Mouse (Mus musculus): Measurements from ENCODE around the gene Slc17a2. TPM values are rescaled to one million over a fixed set of nuclear protein-coding genes. Genes with fewer than 3 reads are reported as not detected.

Slc17a2 gene
- polyA plus RNA-seq, 1 experiment from 2014 or later = not detected

GRCm38 (mm10) chr13:23867405-23867804 lies 60.6 kb downstream of the Slc17a2 start, which contains the start of gene Slc17a1:
Gene Slc17a1, plus strand, starts transcription at chr13:23867750.
- ATAC-seq (ENCODE audit: low FRiP score) = no peak
- no peak for DNase-seq (ENCODE audit: low spot score)

GRCm38 (mm10) chr13:23868790-23869533 lies 62.2 kb downstream of the Slc17a2 start:
- H3K27me3 ChIP-seq (ENCODE audit: control insufficient read depth, insufficient read depth, low read length) = no peaks in the 10 kb centered on the region
- ATAC-seq (ENCODE audit: low FRiP score) = no peak
- WGBS = 90% methylated on average over 8 of the region's 8 CpGs
- no peak overlapping the region for H3K9ac ChIP-seq
- no peak for DNase-seq (ENCODE audit: low spot score)
- no peaks in the 10 kb centered on the region for H3K36me3 ChIP-seq (replicated peaks; ENCODE audit: control insufficient read depth, insufficient read depth)
- H3K27ac ChIP-seq = no peak overlapping the region
- no peaks in the 10 kb centered on the region for H3K4me1 ChIP-seq (replicated peaks; ENCODE audit: control insufficient read depth, insufficient read depth, low read length)
- no peak overlapping the region for H3K4me3 ChIP-seq (replicated peaks; ENCODE audit: low read length)
- no peak overlapping the region for H3K4me2 ChIP-seq (replicated peaks)
- no peaks in the 10 kb centered on the region for H3K9me3 ChIP-seq (ENCODE audit: control insufficient read depth, low read length)

More at GRCm38 (mm10) chr13:23867405-23867804, 60.6 kb downstream of the Slc17a2 start, which contains the start of gene Slc17a1:
- no peaks in the 10 kb centered on the region for H3K4me1 ChIP-seq (replicated peaks; ENCODE audit: control insufficient read depth, insufficient read depth, low read length)
- no peak within 1 kb of the TSS for H3K4me2 ChIP-seq (replicated peaks)
- H3K27ac ChIP-seq = no peak within 1 kb of the TSS
- H3K36me3 ChIP-seq (replicated peaks; ENCODE audit: control insufficient read depth, insufficient read depth) = no peaks in the 10 kb centered on the region
- H3K27me3 ChIP-seq (ENCODE audit: control insufficient read depth, insufficient read depth, low read length) = no peaks in the 10 kb centered on the region
- no peak within 1 kb of the TSS for H3K4me3 ChIP-seq (replicated peaks; ENCODE audit: low read length)
- no peak within 1 kb of the TSS for H3K9ac ChIP-seq
- no peaks in the 10 kb centered on the region for H3K9me3 ChIP-seq (ENCODE audit: control insufficient read depth, low read length)
- WGBS = 91% methylated on average over 7 of the region's 7 CpGs

GRCm38 (mm10) chr13:23869996-23870395 lies 63.2 kb downstream of the Slc17a2 start:
- Histone ChIP-seq H3K9me3 (ENCODE audit: control insufficient read depth, low read length) (no peaks in the 10 kb centered on the region), H3K4me2 (replicated peaks) (no peak overlapping the region), H3K27me3 (ENCODE audit: control insufficient read depth, insufficient read depth, low read length) (no peaks in the 10 kb centered on the region), H3K4me3 (replicated peaks; ENCODE audit: low read length) (no peak overlapping the region), H3K36me3 (replicated peaks; ENCODE audit: control insufficient read depth, insufficient read depth) (no peaks in the 10 kb centered on the region), H3K27ac (no peak overlapping the region), H3K9ac (no peak overlapping the region), H3K4me1 (replicated peaks; ENCODE audit: control insufficient read depth, insufficient read depth, low read length) (no peaks in the 10 kb centered on the region)
- DNase-seq (ENCODE audit: low spot score) (no peak), ATAC-seq (ENCODE audit: low FRiP score) (no peak)
- 85% methylated on average over 3 of the region's 3 CpGs for WGBS

GRCm38 (mm10) chr13:23873141-23873540 lies 66.3 kb downstream of the Slc17a2 start:
- whole genome bisulfite sequencing = 86% methylated on average over 5 of the region's 5 CpGs
- no peak for DNase-seq (ENCODE audit: low spot score)
- Histone ChIP-seq H3K27ac (no peak overlapping the region), H3K36me3 (replicated peaks; ENCODE audit: control insufficient read depth, insufficient read depth) (no peaks in the 10 kb centered on the region), H3K27me3 (ENCODE audit: control insufficient read depth, insufficient read depth, low read length) (no peaks in the 10 kb centered on the region), H3K9me3 (ENCODE audit: control insufficient read depth, low read length) (no peaks in the 10 kb centered on the region), H3K4me2 (replicated peaks) (no peak overlapping the region), H3K9ac (no peak overlapping the region), H3K4me1 (replicated peaks; ENCODE audit: control insufficient read depth, insufficient read depth, low read length) (no peaks in the 10 kb centered on the region), H3K4me3 (replicated peaks; ENCODE audit: low read length) (no peak overlapping the region)
- no peak for ATAC-seq (ENCODE audit: low FRiP score)

Other genes starting within 250 kb of the Slc17a2 start
- gene Hist1h3e, start 244.6 kb upstream of the Slc17a2 start, polyA plus RNA-seq (2014; fragmentation: Nextera tagmentation; extraction: Ambion mirVana) = 1.5 and 3.1 TPM in 2 replicates
- 21.8 and 22.5 TPM in 2 replicates for gene Hist1h2ae, start 235.8 kb upstream of the Slc17a2 start, polyA plus RNA-seq (2014; fragmentation: Nextera tagmentation; extraction: Ambion mirVana)
- gene Hist1h2bg, start 235.6 kb upstream of the Slc17a2 start, polyA plus RNA-seq (2014; fragmentation: Nextera tagmentation; extraction: Ambion mirVana) = 0.94 and 2.3 TPM in 2 replicates
- gene Hist1h2bf, start 232.8 kb upstream of the Slc17a2 start, polyA plus RNA-seq (2014; fragmentation: Nextera tagmentation; extraction: Ambion mirVana) = 0.91 and 1.8 TPM in 2 replicates
- 0.77 TPM in 1 of 2 replicates, not detected in the other for gene Hist1h2ad, start 232.6 kb upstream of the Slc17a2 start, polyA plus RNA-seq (2014; fragmentation: Nextera tagmentation; extraction: Ambion mirVana)
- 1.4 and 2.2 TPM in 2 replicates for gene Hist1h3d, start 231.2 kb upstream of the Slc17a2 start, polyA plus RNA-seq (2014; fragmentation: Nextera tagmentation; extraction: Ambion mirVana)
- gene Hist1h4d, start 225.4 kb upstream of the Slc17a2 start, polyA plus RNA-seq (2014; fragmentation: Nextera tagmentation; extraction: Ambion mirVana) = 29.1 and 37.2 TPM in 2 replicates
- 0.52 and 1.0 TPM in 2 replicates for gene Hist1h2be, start 185.9 kb upstream of the Slc17a2 start, polyA plus RNA-seq (2014; fragmentation: Nextera tagmentation; extraction: Ambion mirVana)
- 4.4 and 5.3 TPM in 2 replicates for gene Hist1h1e, start 184.4 kb upstream of the Slc17a2 start, polyA plus RNA-seq (2014; fragmentation: Nextera tagmentation; extraction: Ambion mirVana)
- gene Hist1h2ac, start 123.0 kb upstream of the Slc17a2 start, polyA plus RNA-seq (2014; fragmentation: Nextera tagmentation; extraction: Ambion mirVana) = 0.26 and 0.27 TPM in 2 replicates
- gene Hist1h2bc, start 122.8 kb upstream of the Slc17a2 start, polyA plus RNA-seq (2014; fragmentation: Nextera tagmentation; extraction: Ambion mirVana) = 14.5 and 15.1 TPM in 2 replicates
- not detected in 2 replicates for gene Hist1h1t, start 111.2 kb upstream of the Slc17a2 start, polyA plus RNA-seq (2014; fragmentation: Nextera tagmentation; extraction: Ambion mirVana)
- gene Hist1h4c, start 108.5 kb upstream of the Slc17a2 start, polyA plus RNA-seq (2014; fragmentation: Nextera tagmentation; extraction: Ambion mirVana) = 3.0 and 3.5 TPM in 2 replicates
- 4.8 and 7.0 TPM in 2 replicates for gene Hfe, start 96.1 kb upstream of the Slc17a2 start, polyA plus RNA-seq (2014; fragmentation: Nextera tagmentation; extraction: Ambion mirVana)
- gene Hist1h1c, start 68.2 kb upstream of the Slc17a2 start, polyA plus RNA-seq (2014; fragmentation: Nextera tagmentation; extraction: Ambion mirVana) = 7.2 and 8.3 TPM in 2 replicates
- 1.1 TPM in 1 of 2 replicates, not detected in the other for gene Hist1h3c, start 61.4 kb upstream of the Slc17a2 start, polyA plus RNA-seq (2014; fragmentation: Nextera tagmentation; extraction: Ambion mirVana)
- 0.64 TPM in 1 of 2 replicates, not detected in the other for gene Hist1h2bb, start 60.3 kb upstream of the Slc17a2 start, polyA plus RNA-seq (2014; fragmentation: Nextera tagmentation; extraction: Ambion mirVana)
- gene Hist1h2ab, start 55.9 kb upstream of the Slc17a2 start, polyA plus RNA-seq (2014; fragmentation: Nextera tagmentation; extraction: Ambion mirVana) = 6.7 and 9.8 TPM in 2 replicates
- 1.1 and 1.8 TPM in 2 replicates for gene Hist1h3b, start 54.7 kb upstream of the Slc17a2 start, polyA plus RNA-seq (2014; fragmentation: Nextera tagmentation; extraction: Ambion mirVana)
- 2.1 TPM in 1 of 2 replicates, not detected in the other for gene Hist1h4b, start 50.0 kb upstream of the Slc17a2 start, polyA plus RNA-seq (2014; fragmentation: Nextera tagmentation; extraction: Ambion mirVana)
- 0.55 TPM in 1 of 2 replicates, not detected in the other for gene Hist1h4a, start 45.8 kb upstream of the Slc17a2 start, polyA plus RNA-seq (2014; fragmentation: Nextera tagmentation; extraction: Ambion mirVana)
- 0.94 and 2.1 TPM in 2 replicates for gene Hist1h3a, start 44.6 kb upstream of the Slc17a2 start, polyA plus RNA-seq (2014; fragmentation: Nextera tagmentation; extraction: Ambion mirVana)
- gene Hist1h1a, start 43.3 kb upstream of the Slc17a2 start, polyA plus RNA-seq (2014; fragmentation: Nextera tagmentation; extraction: Ambion mirVana) = 0.50 and 1.1 TPM in 2 replicates
- not detected in 2 replicates for gene Trim38, start 37.1 kb upstream of the Slc17a2 start, polyA plus RNA-seq (2014; fragmentation: Nextera tagmentation; extraction: Ambion mirVana)
- gene Slc17a3, start 32.4 kb downstream of the Slc17a2 start, polyA plus RNA-seq (2014; fragmentation: Nextera tagmentation; extraction: Ambion mirVana) = not detected in 2 replicates
- gene Slc17a1, start 60.8 kb downstream of the Slc17a2 start, polyA plus RNA-seq (2014; fragmentation: Nextera tagmentation; extraction: Ambion mirVana) = not detected in 2 replicates
- gene Slc17a4, start 108.0 kb downstream of the Slc17a2 start, polyA plus RNA-seq (2014; fragmentation: Nextera tagmentation; extraction: Ambion mirVana) = not detected in 2 replicates
- not detected in 2 replicates for gene Hist1h2ba, start 127.2 kb downstream of the Slc17a2 start, polyA plus RNA-seq (2014; fragmentation: Nextera tagmentation; extraction: Ambion mirVana)
- gene Hist1h2aa, start 127.5 kb downstream of the Slc17a2 start, polyA plus RNA-seq (2014; fragmentation: Nextera tagmentation; extraction: Ambion mirVana) = not detected in 2 replicates
- gene Scgn, start 184.2 kb downstream of the Slc17a2 start, polyA plus RNA-seq (2014; fragmentation: Nextera tagmentation; extraction: Ambion mirVana) = 0.63 and 1.0 TPM in 2 replicates

Measured in hindbrain, embryonic 14.5 days (tissue).